Mouse (Mus musculus): ENCODE results near the gene Nup214.

- TF ChIP-seq CTCF (IDR thresholded peaks at IDR 0.05; ENCODE audit: control insufficient read depth, insufficient read depth, low read length): peak; percentile 17; the same call in 1 of the 2 replicates
- TF ChIP-seq POLR2A (IDR thresholded peaks at IDR 0.05; ENCODE audit: borderline replicate concordance, control insufficient read depth, low read depth, low read length): peak; percentile 57; the same call in 1 of the 2 replicates
Observed at GRCm38 (mm10) chr2:32083159-32084011, 109.1 kb downstream of the Nup214 start.
